In the genomic region with DNA sequence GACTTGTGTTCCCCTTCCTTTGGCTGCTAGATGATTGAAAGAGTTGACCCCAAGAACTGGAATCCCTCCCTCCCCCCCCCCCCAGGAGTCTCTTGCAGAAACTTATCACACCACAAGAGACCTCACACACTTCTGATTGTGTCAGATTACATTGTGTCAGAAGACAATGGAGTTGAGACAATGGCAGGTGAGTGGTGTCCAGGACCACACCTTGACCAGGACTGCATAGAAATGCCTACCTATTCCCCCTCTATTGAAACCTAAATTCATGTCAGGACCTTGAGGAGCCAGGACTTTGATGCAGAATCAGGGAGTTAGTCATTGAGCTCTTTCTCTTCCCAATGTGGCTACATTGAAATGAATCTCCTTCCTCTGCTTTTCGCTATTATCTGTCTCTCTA, we compare ENCODE assay signal across 25 mouse cellular contexts.
"Had no signal": no experiment of that assay in that cellular context is flagged by ENCODE, and none has a peak within 500 bp of the region (broad histone marks: within the 10 kb centered on the region; RNA-seq: fewer than 3 reads in every experiment).

No protein-coding gene starts in this region.

- DNase-seq: gastrocnemius, postnatal 14 days; gastrocnemius, postnatal 36 days; heart, adult 18-20 months; heart, postnatal 14 days; heart, postnatal 36 days; kidney, adult 11 months; kidney, adult 2 months; kidney, adult 9 months; kidney, postnatal 14 days; kidney, postnatal 36 days; layer of hippocampus, adult 9-11 months; layer of hippocampus, postnatal 36 days; left cerebral cortex, postnatal 4 days had no signal

- H3K9ac ChIP-seq: heart, embryonic 13.5 days; heart, embryonic 15.5 days; hindbrain, embryonic 13.5 days; hindbrain, embryonic 15.5 days; kidney, embryonic 15.5 days; limb, embryonic 13.5 days; limb, embryonic 15.5 days; liver, embryonic 12.5 days had no signal

- H3K4me3 ChIP-seq: heart, embryonic 10.5 days; heart, embryonic 13.5 days; heart, embryonic 15.5 days; hindbrain, embryonic 13.5 days; hindbrain, embryonic 15.5 days; kidney, embryonic 15.5 days; limb, embryonic 13.5 days; limb, embryonic 15.5 days; liver, embryonic 12.5 days had no signal

- H3K9me3 ChIP-seq: heart, embryonic 10.5 days; heart, embryonic 13.5 days; heart, embryonic 15.5 days; hindbrain, embryonic 13.5 days; hindbrain, embryonic 15.5 days; kidney, embryonic 15.5 days; limb, embryonic 13.5 days; limb, embryonic 15.5 days; liver, embryonic 12.5 days had no signal

- H3K27me3 ChIP-seq: heart, embryonic 13.5 days; heart, embryonic 15.5 days; hindbrain, embryonic 13.5 days; hindbrain, embryonic 15.5 days; kidney, embryonic 15.5 days; limb, embryonic 13.5 days; limb, embryonic 15.5 days; liver, embryonic 12.5 days had no signal

- ATAC-seq: hindbrain, postnatal 0 days; intestine, embryonic 16.5 days; liver, embryonic 12.5 days had no signal

- H3K27ac ChIP-seq: heart, embryonic 10.5 days; heart, embryonic 13.5 days; heart, embryonic 15.5 days; hindbrain, embryonic 13.5 days; hindbrain, embryonic 15.5 days; hindbrain, postnatal 0 days; kidney, embryonic 15.5 days; kidney, postnatal 0 days; limb, embryonic 13.5 days; limb, embryonic 15.5 days; liver, embryonic 12.5 days had no signal

- H3K4me1 ChIP-seq: heart, embryonic 13.5 days; heart, embryonic 15.5 days; hindbrain, embryonic 13.5 days; hindbrain, embryonic 15.5 days; kidney, embryonic 15.5 days; limb, embryonic 13.5 days; limb, embryonic 15.5 days; liver, embryonic 12.5 days had no signal

- H3K36me3 ChIP-seq: heart, embryonic 10.5 days; heart, embryonic 13.5 days; heart, embryonic 15.5 days; hindbrain, embryonic 13.5 days; hindbrain, embryonic 15.5 days; kidney, embryonic 15.5 days; limb, embryonic 13.5 days; limb, embryonic 15.5 days; liver, embryonic 12.5 days had no signal
